Mouse (Mus musculus) large intestine, adult 2 months (tissue): ENCODE data around the gene Igtp. TPM values are rescaled to one million over a fixed set of nuclear protein-coding genes. Genes with fewer than 3 reads are reported as not detected.
"Not testable (repeated sequence)": the region's sequence is repeated elsewhere in the genome, so short reads cannot be mapped to it uniquely, and the experiment has no call there.

Source experiments
- DNase-seq: peaks from one replicate; pipeline ENCODE4 v3.0.0-alpha.2; 2012; ENCODE audit warnings: low read depth, low spot score
- WGBS: fragments of 180-500 bp; shearing (Covaris S2); methylation state at CpG from one replicate; pipeline ENCODE4 v1.1.7; 2018; 5-methylcytosine and 5-hydroxymethylcytosine counted together
- polyA plus RNA-seq: library from polyadenylated mRNA; depleted of rRNA; stranded (reverse); fragments of >200 nt; gene quantifications from 2 replicates; pipeline ENCODE4 v1.2.3, GENCODE M21; 2012; rRNA removed

Gene Igtp
- 41.9 and 47.9 TPM in 2 replicates for polyA plus RNA-seq

GRCm38 (mm10) chr11:58199229-58200037, at the start of gene Igtp, which contains the start of gene Irgm2:
TSS of gene Igtp (plus strand) at chr11:58199556.
TSS of gene Irgm2 (plus strand) at chr11:58199618.
- WGBS: 2% methylated on average over 14 of the region's 15 CpGs
- peak; percentile 70 for DNase-seq

GRCm38 (mm10) chr11:58155458-58155857, 43.9 kb upstream of the Igtp start:
- 67% methylated on average over 9 of the region's 9 CpGs for WGBS
- DNase-seq: no peak

- no peak for DNase-seq
- 83% methylated on average over 3 of the region's 3 CpGs for WGBS
Observed at GRCm38 (mm10) chr11:58156871-58157270, 42.5 kb upstream of the Igtp start.

GRCm38 (mm10) chr11:58165072-58165471, 34.3 kb upstream of the Igtp start:
- over 99% methylated on average over 2 of the region's 2 CpGs for WGBS
- no peak for DNase-seq

- whole genome bisulfite sequencing: 2% methylated on average over 8 of the region's 8 CpGs
- DNase-seq: no peak
Observed at GRCm38 (mm10) chr11:58167822-58168166, 31.6 kb upstream of the Igtp start.

- WGBS: under 1% methylated on average over 71 of the region's 71 CpGs
- no peak for DNase-seq
Observed at GRCm38 (mm10) chr11:58168167-58168915, 31.0 kb upstream of the Igtp start, which contains the start of gene Gemin5. TSS of gene Gemin5 (minus strand) at chr11:58168539.

GRCm38 (mm10) chr11:58169666-58170065, 29.7 kb upstream of the Igtp start:
- DNase-seq: no peak
- 61% methylated on average over 4 of the region's 4 CpGs for WGBS

GRCm38 (mm10) chr11:58171459-58172091, 27.8 kb upstream of the Igtp start, which contains the start of gene Mrpl22:
TSS of gene Mrpl22 (plus strand) at chr11:58171661.
- under 1% methylated on average over 34 of the region's 34 CpGs for WGBS
- peak; percentile 88 for DNase-seq

GRCm38 (mm10) chr11:58179563-58179962, 19.8 kb upstream of the Igtp start:
- DNase-seq: peak; percentile 80
- WGBS: 14% methylated on average over 3 of the region's 3 CpGs

- 90% methylated on average over 6 of the region's 6 CpGs for WGBS
- not testable (repeated sequence) for DNase-seq
Observed at GRCm38 (mm10) chr11:58179986-58180385, 19.4 kb upstream of the Igtp start.

- no peak for DNase-seq
- WGBS: 93% methylated on average over 7 of the region's 7 CpGs
Observed at GRCm38 (mm10) chr11:58180756-58181155, 18.6 kb upstream of the Igtp start.

- DNase-seq: no peak
- 11% methylated on average over 3 of the region's 3 CpGs for WGBS
Observed at GRCm38 (mm10) chr11:58183579-58183978, 15.8 kb upstream of the Igtp start.

- no peak for DNase-seq
Observed at GRCm38 (mm10) chr11:58189675-58190074, 9.7 kb upstream of the Igtp start.

GRCm38 (mm10) chr11:58193326-58193725, 6.0 kb upstream of the Igtp start:
- 47% methylated on average over 3 of the region's 3 CpGs for WGBS
- DNase-seq: no peak

More at GRCm38 (mm10) chr11:58189675-58190074, 9.7 kb upstream of the Igtp start:
- WGBS: 85% methylated on average over 6 of the region's 6 CpGs

- 49% methylated on average over 4 of the region's 4 CpGs for WGBS
- DNase-seq: no peak
Observed at GRCm38 (mm10) chr11:58193860-58194520, 5.4 kb upstream of the Igtp start.

- 83% methylated on average over 4 of the region's 4 CpGs for WGBS
- no peak for DNase-seq
Observed at GRCm38 (mm10) chr11:58198663-58199062, 693 bp upstream of the Igtp start.

GRCm38 (mm10) chr11:58200226-58200625, 870 bp downstream of the Igtp start:
- no peak for DNase-seq

GRCm38 (mm10) chr11:58201052-58201451, 1.7 kb downstream of the Igtp start:
- 88% methylated on average over 12 of the region's 12 CpGs for WGBS
- no peak for DNase-seq

More at GRCm38 (mm10) chr11:58200226-58200625, 870 bp downstream of the Igtp start:
- WGBS: 82% methylated on average over 4 of the region's 4 CpGs

- 85% methylated on average over 1 of the region's 1 CpGs for WGBS
- DNase-seq: no peak
Observed at GRCm38 (mm10) chr11:58210321-58210886, 11.0 kb downstream of the Igtp start.
